Mouse (Mus musculus): Measurements from ENCODE around the gene Ppil6. TPM values are rescaled to one million over a fixed set of nuclear protein-coding genes. Genes with fewer than 3 reads are reported as not detected.

Ppil6 gene
- polyA plus RNA-seq, 1 experiment from 2014 or later: 1.4 TPM

DNA sequence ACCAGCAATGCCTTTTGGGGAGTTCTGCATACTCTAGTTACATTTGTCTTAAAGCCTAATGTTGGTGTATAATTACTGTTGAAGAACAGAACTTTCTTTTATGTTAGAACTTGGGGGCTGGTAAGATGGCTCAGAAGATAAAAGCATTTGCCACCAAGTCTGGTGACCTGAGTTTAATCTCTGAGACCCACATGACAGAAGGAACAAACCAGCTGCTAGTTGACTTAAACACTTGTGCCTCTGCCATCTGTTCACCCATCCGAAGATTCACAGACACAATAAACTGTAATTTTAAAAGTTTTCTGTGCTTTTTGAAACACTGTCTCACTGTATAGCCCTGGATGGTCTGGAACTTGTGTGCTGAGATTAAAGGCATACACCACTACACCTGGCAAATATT is 35.5 kb downstream of the Ppil6 start:
- peak; percentile 39 for DNase-seq (ENCODE audit: low spot score)

DNA sequence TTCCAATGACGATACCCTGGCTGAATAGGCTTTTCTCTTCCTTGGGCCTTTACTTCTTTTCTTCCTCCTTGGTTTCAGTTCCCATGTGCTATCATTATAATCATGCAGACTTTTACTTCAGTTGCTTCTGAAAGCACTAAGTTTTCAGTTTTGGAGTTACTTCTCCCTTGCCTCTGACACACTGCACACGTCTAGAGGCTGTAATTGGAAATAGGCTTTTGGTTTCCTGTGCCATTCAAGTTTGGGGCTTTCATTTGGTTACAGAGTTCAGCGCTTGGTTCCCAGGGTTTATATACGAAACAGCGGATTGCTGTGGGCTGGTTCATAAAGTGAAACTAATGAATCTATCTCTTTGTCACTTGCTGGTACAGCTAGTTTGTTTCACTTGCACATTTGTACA is 39.7 kb downstream of the Ppil6 start:
- DNase-seq (ENCODE audit: low spot score): peak; percentile 33

DNA sequence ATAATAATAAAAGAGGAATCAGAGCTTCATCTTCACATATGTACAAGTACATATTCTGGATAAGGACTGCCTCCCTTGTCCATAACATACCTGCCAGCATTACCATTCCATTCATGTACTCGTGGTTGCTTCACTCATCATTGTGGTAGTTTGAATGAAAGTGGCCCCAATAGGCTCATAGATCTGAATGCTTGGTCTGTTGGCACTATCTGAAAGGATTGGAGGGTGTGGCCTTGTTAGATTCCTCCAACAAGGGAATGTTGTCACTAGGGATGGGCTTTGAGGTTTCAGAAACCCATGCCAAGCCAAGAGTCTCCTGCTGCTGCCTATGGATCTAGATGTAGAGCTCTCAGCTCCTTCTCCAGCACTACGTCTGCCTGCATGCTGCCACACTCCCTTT is 45.8 kb downstream of the Ppil6 start:
- no peak for DNase-seq (ENCODE audit: low spot score)

- DNase-seq (ENCODE audit: low spot score): no peak
Measured at GRCm38 (mm10) chr10:41536714-41537113, 46.5 kb downstream of the Ppil6 start.

DNA sequence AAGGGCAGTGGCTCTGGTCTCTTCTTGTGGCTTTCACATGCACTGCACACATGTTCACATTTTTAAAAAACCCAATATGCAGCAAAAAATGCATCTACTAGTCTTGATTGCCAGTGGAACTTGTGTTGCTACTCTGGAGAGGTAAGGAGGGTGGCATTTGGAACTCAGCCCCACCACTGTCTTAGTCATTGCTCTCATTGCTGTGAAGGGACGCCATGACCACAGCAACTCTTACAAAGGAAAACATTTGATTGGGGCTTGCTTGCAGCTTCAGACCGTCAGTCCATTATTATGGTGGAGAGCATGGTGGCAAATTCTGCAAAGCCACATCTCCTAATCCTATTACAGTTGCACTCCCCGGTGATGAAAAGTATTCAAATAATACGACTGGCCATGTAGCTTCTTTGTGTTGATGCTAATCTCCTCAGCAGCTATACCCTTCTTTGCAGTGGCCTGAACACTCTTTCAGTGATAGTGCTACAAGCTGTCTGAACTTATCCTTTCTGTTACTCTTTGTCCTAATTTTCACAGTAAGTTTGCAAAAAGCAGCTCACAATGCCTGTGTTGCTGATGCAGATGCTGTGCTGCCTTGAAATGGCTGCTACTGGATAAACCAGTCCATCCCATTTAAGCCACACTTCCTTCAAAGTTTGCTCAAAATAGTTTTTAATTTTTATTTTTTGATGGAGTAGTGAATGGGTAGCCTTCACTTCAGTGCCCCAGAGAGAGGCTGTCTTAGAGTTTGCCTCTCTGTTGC is 47.2 kb downstream of the Ppil6 start:
- no peak for DNase-seq (ENCODE audit: low spot score)

DNA sequence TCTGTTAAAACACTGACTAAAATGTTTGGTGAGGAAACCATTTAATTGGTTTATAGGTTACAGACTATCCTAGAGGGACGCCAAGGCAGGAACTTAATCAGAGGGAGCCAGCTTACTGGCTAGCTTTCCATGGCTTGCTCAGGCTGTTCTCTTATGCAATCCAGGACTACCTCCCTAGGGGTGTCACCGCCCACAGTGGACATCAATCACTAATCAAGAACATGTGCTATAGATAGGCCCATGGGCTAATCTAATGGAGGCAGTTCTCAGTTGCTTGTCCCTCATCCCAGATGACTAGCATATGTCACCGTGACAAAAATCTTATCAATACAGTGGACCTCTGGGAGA is 47.7 kb downstream of the Ppil6 start:
- no peak for DNase-seq (ENCODE audit: low spot score)

DNA sequence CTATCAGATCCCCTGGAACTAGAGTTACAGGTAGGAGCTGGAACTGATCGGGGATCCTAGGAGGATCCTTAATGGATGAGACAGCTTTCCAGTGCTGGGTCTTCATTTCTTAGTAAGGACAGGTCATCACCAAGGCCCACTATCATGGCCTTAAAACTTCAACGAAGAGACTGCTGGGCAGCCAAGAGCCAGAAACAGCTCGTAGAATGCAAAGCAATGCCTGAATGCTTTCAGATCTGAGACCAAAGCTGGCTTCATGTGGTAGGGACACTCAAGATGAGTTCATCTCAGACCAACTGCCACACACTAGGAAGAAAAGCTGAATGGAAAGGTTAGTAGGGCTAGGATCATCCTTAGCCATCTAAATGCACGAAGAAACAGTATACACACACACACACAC is 48.7 kb downstream of the Ppil6 start:
- no peak for DNase-seq (ENCODE audit: low spot score)

DNA sequence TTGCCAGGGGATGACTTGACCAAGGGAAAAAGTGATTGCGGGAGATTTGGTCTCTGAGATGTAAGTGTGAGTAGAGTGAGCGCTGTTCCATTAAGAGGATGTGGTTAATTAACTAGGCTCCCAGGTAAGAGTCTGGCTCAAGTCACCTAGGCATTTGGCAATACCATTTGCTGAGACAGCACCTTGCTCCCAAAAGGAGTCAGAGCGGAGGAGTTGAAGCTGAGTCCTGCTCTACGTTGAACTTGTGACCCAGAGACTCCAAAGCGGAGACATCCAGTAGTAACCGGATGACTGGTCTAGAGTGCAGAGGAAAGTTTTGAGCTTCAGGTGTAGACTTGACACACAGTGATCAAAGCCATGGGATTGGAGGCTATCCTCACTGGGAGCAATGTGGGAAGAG is 51.8 kb downstream of the Ppil6 start:
- no peak for DNase-seq (ENCODE audit: low spot score)

GRCm38 (mm10) chr10:41543439-41543838 is 53.2 kb downstream of the Ppil6 start:
- DNase-seq (ENCODE audit: low spot score): no peak

GRCm38 (mm10) chr10:41543844-41544243 is 53.6 kb downstream of the Ppil6 start:
- DNase-seq (ENCODE audit: low spot score): no peak

DNA sequence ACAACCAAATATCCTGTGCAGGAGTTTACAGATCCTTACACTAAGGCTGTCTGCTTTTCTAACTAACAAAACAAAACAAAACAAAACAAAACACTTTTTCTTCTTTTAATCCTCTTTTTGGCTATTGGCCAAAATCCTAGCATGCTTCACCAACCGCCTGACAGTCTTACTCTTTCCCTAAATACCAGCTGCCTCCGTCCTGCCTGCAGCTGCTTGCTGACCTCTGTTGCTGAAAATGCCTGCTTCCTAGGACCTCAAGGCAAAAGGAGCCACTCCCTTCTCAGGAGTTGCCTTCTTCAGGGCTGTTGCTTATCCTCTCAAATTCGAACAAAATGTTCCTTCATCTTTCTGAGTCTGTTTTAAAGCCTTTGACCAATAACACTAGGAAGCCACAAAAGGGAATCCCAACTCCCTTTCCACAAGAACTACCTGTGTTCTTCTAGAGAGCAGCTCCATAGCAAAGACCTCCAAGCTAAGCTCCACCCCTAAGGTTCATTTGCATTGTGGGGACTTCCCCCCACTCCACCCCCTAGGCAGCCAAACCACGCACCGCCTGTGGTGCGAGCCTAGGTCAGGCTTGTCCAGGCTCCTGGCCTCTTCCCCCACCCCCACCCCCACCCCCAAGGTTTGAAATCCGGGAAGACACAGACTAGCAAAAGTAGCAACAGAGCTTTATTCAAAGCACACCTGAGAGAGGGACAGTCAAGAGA is 54.4 kb downstream of the Ppil6 start:
- peak; percentile 47 for DNase-seq (ENCODE audit: low spot score)

GRCm38 (mm10) chr10:41545224-41545755 is 55.1 kb downstream of the Ppil6 start:
- DNase-seq (ENCODE audit: low spot score): no peak

GRCm38 (mm10) chr10:41546396-41547165 is 56.3 kb downstream of the Ppil6 start:
- DNase-seq (ENCODE audit: low spot score): no peak

GRCm38 (mm10) chr10:41550711-41551110 is 60.5 kb downstream of the Ppil6 start:
- no peak for DNase-seq (ENCODE audit: low spot score)

GRCm38 (mm10) chr10:41552319-41552718 is 62.1 kb downstream of the Ppil6 start:
- peak; percentile 60 for DNase-seq (ENCODE audit: low spot score)

DNA sequence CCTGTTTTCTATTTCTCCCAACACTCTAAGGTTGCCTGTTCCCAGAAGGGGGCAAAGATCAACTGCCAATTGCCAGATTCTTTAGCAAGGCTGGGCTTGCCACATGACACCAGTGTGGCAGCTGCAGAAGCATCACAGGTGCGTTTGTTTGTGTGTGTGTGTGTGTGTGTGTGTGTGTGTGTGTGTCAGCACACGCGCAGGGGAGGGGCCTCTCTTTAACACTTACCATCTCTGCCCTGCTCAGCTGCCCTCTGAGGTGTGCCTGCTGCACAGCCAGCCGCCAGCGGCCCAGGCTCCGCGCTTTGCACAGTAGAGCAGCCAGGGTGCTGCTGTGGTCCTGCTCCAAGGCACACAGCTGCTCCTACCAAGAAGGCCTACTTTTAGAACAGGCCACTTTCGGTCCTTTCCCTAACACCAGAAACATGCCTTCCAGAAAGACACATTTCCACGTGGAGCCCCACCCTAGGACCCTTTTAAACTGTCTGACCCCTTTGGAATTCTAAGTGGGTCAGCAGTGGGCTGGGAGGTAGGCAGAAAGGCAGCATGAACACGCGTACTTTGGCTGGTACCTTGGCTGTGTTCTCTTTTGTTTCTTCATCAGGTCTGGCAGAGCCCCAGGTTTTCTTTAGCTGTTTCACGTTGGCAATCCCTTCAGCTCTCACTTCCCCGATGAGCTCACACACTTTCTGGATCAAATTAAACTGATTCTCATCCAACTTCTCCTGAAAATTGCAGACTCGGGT is 62.8 kb downstream of the Ppil6 start:
- DNase-seq (ENCODE audit: low spot score): peak; percentile 95

GRCm38 (mm10) chr10:41553711-41554110 is 63.5 kb downstream of the Ppil6 start:
- no peak for DNase-seq (ENCODE audit: low spot score)

- DNase-seq (ENCODE audit: low spot score): no peak
Measured at GRCm38 (mm10) chr10:41555081-41555480, 64.8 kb downstream of the Ppil6 start.

DNA sequence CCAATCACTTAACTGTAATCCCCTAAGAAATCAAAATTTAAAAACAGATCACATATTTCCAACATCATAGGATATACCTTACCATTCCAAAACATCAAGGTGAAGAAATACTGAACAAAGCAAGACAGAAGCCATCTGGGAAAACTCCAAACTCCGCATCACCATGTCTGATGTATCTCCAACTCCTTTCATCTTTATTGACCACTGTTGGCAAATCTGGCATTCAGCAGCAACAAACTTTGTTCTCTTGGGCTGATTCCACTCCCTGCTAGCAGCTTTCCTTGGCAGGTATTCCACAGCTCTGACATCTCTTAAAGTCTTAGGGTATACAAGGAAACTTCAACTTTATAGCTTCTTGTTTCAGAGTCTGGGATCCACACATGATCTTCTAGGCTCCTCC is 68.2 kb downstream of the Ppil6 start:
- DNase-seq (ENCODE audit: low spot score): no peak

- no peak for DNase-seq (ENCODE audit: low spot score)
Measured at GRCm38 (mm10) chr10:41561701-41562395, 71.6 kb downstream of the Ppil6 start.
